Mouse (Mus musculus): ENCODE data around the gene Olfr881. TPM values are rescaled to one million over a fixed set of nuclear protein-coding genes. Genes with fewer than 3 reads are reported as not detected.

The Olfr881 gene
- polyA plus RNA-seq (2016; fragmentation: Nextera tagmentation; extraction: Ambion mirVana), result not detected in 2 replicates

GRCm38 (mm10) chr9:37991525-37991924, at the start of gene Olfr881:
Olfr881 (plus strand) TSS chr9:37991825.
- Histone ChIP-seq H3K9me3 (replicated peaks) (no peaks in the 10 kb centered on the region), H3K4me3 (no peak within 1 kb of the TSS)
- no peak for ATAC-seq (ENCODE audit: insufficient number of reproducible peaks, low FRiP score)

GRCm38 (mm10) chr9:37998581-37999204, 7.1 kb downstream of the Olfr881 start:
- H3K9ac ChIP-seq, result no peak overlapping the region
- H3K4me2 ChIP-seq, result no peak overlapping the region
- no peak overlapping the region for H3K27ac ChIP-seq (ENCODE audit: poor library complexity, severe bottlenecking)
- no peak overlapping the region for H3K4me3 ChIP-seq
- H3K36me3 ChIP-seq, result no peaks in the 10 kb centered on the region
- H3K4me1 ChIP-seq (replicated peaks), result no peaks in the 10 kb centered on the region
- no peaks in the 10 kb centered on the region for H3K27me3 ChIP-seq (replicated peaks)
- ATAC-seq (ENCODE audit: insufficient number of reproducible peaks, low FRiP score), result no peak
- H3K9me3 ChIP-seq (replicated peaks), result no peaks in the 10 kb centered on the region
- WGBS, result 33% methylated on average over 2 of the region's 2 CpGs

More at GRCm38 (mm10) chr9:37991525-37991924, at the start of gene Olfr881:
- H3K27me3 ChIP-seq (replicated peaks), result no peaks in the 10 kb centered on the region
- H3K27ac ChIP-seq (ENCODE audit: poor library complexity, severe bottlenecking), result no peak within 1 kb of the TSS
- no peaks in the 10 kb centered on the region for H3K36me3 ChIP-seq
- no peaks in the 10 kb centered on the region for H3K4me1 ChIP-seq (replicated peaks)
- no peak within 1 kb of the TSS for H3K9ac ChIP-seq
- no peak within 1 kb of the TSS for H3K4me2 ChIP-seq

- Histone ChIP-seq H3K9ac (no peak overlapping the region), H3K36me3 (no peaks in the 10 kb centered on the region), H3K4me2 (no peak overlapping the region), H3K4me3 (no peak overlapping the region), H3K27me3 (replicated peaks) (no peaks in the 10 kb centered on the region), H3K4me1 (replicated peaks) (no peaks in the 10 kb centered on the region), H3K9me3 (replicated peaks) (no peaks in the 10 kb centered on the region), H3K27ac (ENCODE audit: poor library complexity, severe bottlenecking) (no peak overlapping the region)
- 33% methylated on average over 1 of the region's 1 CpGs for WGBS
- ATAC-seq (ENCODE audit: insufficient number of reproducible peaks, low FRiP score), result no peak
Measured at GRCm38 (mm10) chr9:38000021-38000420, 8.4 kb downstream of the Olfr881 start.

GRCm38 (mm10) chr9:38025508-38025907, 33.9 kb downstream of the Olfr881 start, which contains the start of gene Olfr883:
Olfr883 (plus strand) TSS chr9:38025808.
- H3K4me2 ChIP-seq, result no peak within 1 kb of the TSS
- no peak within 1 kb of the TSS for H3K27ac ChIP-seq (ENCODE audit: poor library complexity, severe bottlenecking)
- H3K4me1 ChIP-seq (replicated peaks), result no peaks in the 10 kb centered on the region
- WGBS, result 77% methylated on average over 1 of the region's 1 CpGs
- no peaks in the 10 kb centered on the region for H3K36me3 ChIP-seq
- no peak within 1 kb of the TSS for H3K4me3 ChIP-seq
- no peaks in the 10 kb centered on the region for H3K27me3 ChIP-seq (replicated peaks)
- no peaks in the 10 kb centered on the region for H3K9me3 ChIP-seq (replicated peaks)
- H3K9ac ChIP-seq, result no peak within 1 kb of the TSS
- ATAC-seq (ENCODE audit: insufficient number of reproducible peaks, low FRiP score), result no peak

Other genes with a start within 250 kb of the Olfr881 start
- not detected in 2 replicates for gene Olfr874, start 246.7 kb upstream of the Olfr881 start, polyA plus RNA-seq (2016; fragmentation: Nextera tagmentation; extraction: Ambion mirVana)
- gene Olfr875, start 220.0 kb upstream of the Olfr881 start, polyA plus RNA-seq (2016; fragmentation: Nextera tagmentation; extraction: Ambion mirVana), result not detected in 2 replicates
- not detected in 2 replicates for gene Olfr876, start 188.8 kb upstream of the Olfr881 start, polyA plus RNA-seq (2016; fragmentation: Nextera tagmentation; extraction: Ambion mirVana)
- not detected in 2 replicates for gene Olfr877, start 137.6 kb upstream of the Olfr881 start, polyA plus RNA-seq (2016; fragmentation: Nextera tagmentation; extraction: Ambion mirVana)
- not detected in 2 replicates for gene Olfr145, start 95.1 kb upstream of the Olfr881 start, polyA plus RNA-seq (2016; fragmentation: Nextera tagmentation; extraction: Ambion mirVana)
- gene Olfr878, start 74.0 kb upstream of the Olfr881 start, polyA plus RNA-seq (2016; fragmentation: Nextera tagmentation; extraction: Ambion mirVana), result not detected in 2 replicates
- not detected in 2 replicates for gene Olfr883, start 34.0 kb downstream of the Olfr881 start, polyA plus RNA-seq (2016; fragmentation: Nextera tagmentation; extraction: Ambion mirVana)
- gene Olfr884, start 54.7 kb downstream of the Olfr881 start, polyA plus RNA-seq (2016; fragmentation: Nextera tagmentation; extraction: Ambion mirVana), result not detected in 2 replicates
- gene Olfr885, start 69.5 kb downstream of the Olfr881 start, polyA plus RNA-seq (2016; fragmentation: Nextera tagmentation; extraction: Ambion mirVana), result not detected in 2 replicates
- gene Olfr887, start 92.2 kb downstream of the Olfr881 start, polyA plus RNA-seq (2016; fragmentation: Nextera tagmentation; extraction: Ambion mirVana), result not detected in 2 replicates
- not detected in 2 replicates for gene Olfr888, start 116.3 kb downstream of the Olfr881 start, polyA plus RNA-seq (2016; fragmentation: Nextera tagmentation; extraction: Ambion mirVana)
- 0.03 TPM in 2 replicates for gene Olfr889, start 123.4 kb downstream of the Olfr881 start, polyA plus RNA-seq (2016; fragmentation: Nextera tagmentation; extraction: Ambion mirVana)
- gene Olfr890, start 150.7 kb downstream of the Olfr881 start, polyA plus RNA-seq (2016; fragmentation: Nextera tagmentation; extraction: Ambion mirVana), result not detected in 2 replicates
- not detected in 2 replicates for gene Olfr891, start 189.0 kb downstream of the Olfr881 start, polyA plus RNA-seq (2016; fragmentation: Nextera tagmentation; extraction: Ambion mirVana)
- not detected in 2 replicates for gene Olfr893, start 216.5 kb downstream of the Olfr881 start, polyA plus RNA-seq (2016; fragmentation: Nextera tagmentation; extraction: Ambion mirVana)
- not detected in 2 replicates for gene Olfr894, start 226.2 kb downstream of the Olfr881 start, polyA plus RNA-seq (2016; fragmentation: Nextera tagmentation; extraction: Ambion mirVana)

Data from heart, embryonic 12.5 days (tissue).